Mouse (Mus musculus) forebrain, embryonic 16.5 days (tissue): ENCODE measurements at regions not wholly inside any gene's neighbourhood (a gene's known extent, or its start where the extent isn't known, plus 50 kb on each side); places are given as distances from the start of the nearest gene placed in this dataset.
"Not testable (repeated sequence)": the region's sequence is repeated elsewhere in the genome, so short reads cannot be mapped to it uniquely, and the experiment has no call there.

ENCODE experiments used
- ATAC-seq: fragments of 200-750 bp; cut with Nextera tagmentation; 2 replicates; pipeline ENCODE4 v1.8.0; 2017; ENCODE audit warnings: mild to moderate bottlenecking, moderate library complexity
- H3K27ac ChIP-seq: fragments of 300-500 bp; sonication (generic); 2 replicates; pipeline ENCODE4 v1.5.1; 2014; ENCODE audit warnings: low read length, control low read depth
- H3K27me3 ChIP-seq: fragments of 300-500 bp; sonication (generic); replicated peaks from 2 replicates; pipeline ENCODE4 v1.6.1; 2014; ENCODE audit warnings: low read length; ENCODE audit not compliant: control insufficient read depth, insufficient read depth
- H3K36me3 ChIP-seq: fragments of 300-500 bp; sonication (generic); 2 replicates; pipeline ENCODE4 v1.6.1; 2014; ENCODE audit not compliant: control insufficient read depth, insufficient read depth
- H3K4me1 ChIP-seq: fragments of 300-500 bp; sonication (generic); replicated peaks from 2 replicates; pipeline ENCODE4 v1.6.1; 2014; ENCODE audit warnings: low read length; ENCODE audit not compliant: control insufficient read depth, insufficient read depth
- H3K4me2 ChIP-seq: fragments of 300-500 bp; sonication (generic); 2 replicates; pipeline ENCODE4 v1.6.1; 2014; ENCODE audit warnings: mild to moderate bottlenecking, low read length, control low read depth
- H3K4me3 ChIP-seq: fragments of 300-500 bp; sonication (generic); replicated peaks from 2 replicates; pipeline ENCODE4 v1.5.1; 2014; ENCODE audit warnings: mild to moderate bottlenecking, low read length, control low read depth
- H3K9ac ChIP-seq: fragments of 300-500 bp; sonication (generic); replicated peaks from 2 replicates; pipeline ENCODE4 v1.6.1; 2014; ENCODE audit warnings: low read depth, low read length, control low read depth
- H3K9me3 ChIP-seq: fragments of 300-500 bp; sonication (generic); 2 replicates; pipeline ENCODE4 v1.6.1; 2016; ENCODE audit warnings: low read length; ENCODE audit not compliant: control insufficient read depth
- WGBS: fragments of 180-500 bp; shearing (Covaris S2); extraction: QIAGEN DNeasy Blood & Tissue Kit; methylation state at CpG from one replicate; pipeline ENCODE4 v1.1.7; 2014; 5-methylcytosine and 5-hydroxymethylcytosine counted together

GRCm38 (mm10) chr13:49957993-49958681 lies 159.3 kb upstream of the Gm30302 start:
- 0 out of 2 replicates have a peak, but pooled peaks have one; percentile 52 for ATAC-seq
- H3K4me3 ChIP-seq = not testable (repeated sequence)

GRCm38 (mm10) chr13:49915781-49916180 lies 117.0 kb upstream of the Gm30302 start:
- no peak for ATAC-seq
- Histone ChIP-seq H3K4me2 (no peak overlapping the region), H3K9ac (no peak overlapping the region), H3K36me3 (no peaks in the 10 kb centered on the region), H3K4me1 (no peaks in the 10 kb centered on the region), H3K9me3 (no peaks in the 10 kb centered on the region), H3K4me3 (no peak overlapping the region), H3K27me3 (no peaks in the 10 kb centered on the region), H3K27ac (no peak overlapping the region)
- WGBS = 95% methylated on average over 2 of the region's 2 CpGs

More at GRCm38 (mm10) chr13:49957993-49958681, 159.3 kb upstream of the Gm30302 start:
- H3K27me3 ChIP-seq, H3K9ac ChIP-seq, H3K36me3 ChIP-seq, H3K27ac ChIP-seq, H3K4me1 ChIP-seq, H3K4me2 ChIP-seq, H3K9me3 ChIP-seq: not testable (repeated sequence)
- WGBS = 27% methylated on average over 5 of the region's 6 CpGs
